Mouse (Mus musculus): ENCODE results near the gene Mgrn1. TPM values are rescaled to one million over a fixed set of nuclear protein-coding genes. Genes with fewer than 3 reads are reported as not detected.

Mgrn1 gene
- total and polyA plus RNA-seq, 3 experiments = 8.4 to 25.0 TPM; not detected in 1

- H3K79me2 ChIP-seq (ENCODE audit: control insufficient read depth, insufficient read depth, low read length, poor library complexity) = no peaks in the 10 kb centered on the region
- no peaks in the 10 kb centered on the region; a peak in 1 of 4 replicates for H3K36me3 ChIP-seq (ENCODE audit: control insufficient read depth in 1 of 2, insufficient read depth in 2 of 2, low read length in 2 of 2)
- DNase-seq (ENCODE audit: low read depth, low spot score) = no peak
- H3K9me3 ChIP-seq (replicated peaks; ENCODE audit: insufficient read depth, low read length) = no peaks in the 10 kb centered on the region
- no peaks in the 10 kb centered on the region for H3K4me1 ChIP-seq (ENCODE audit: control insufficient read depth in 1 of 2, insufficient read depth in 2 of 2, low read length in 2 of 2)
- H3K4me3 ChIP-seq (ENCODE audit: control insufficient read depth in 1 of 2, insufficient read depth in 1 of 2, low read depth in 2 of 2, low read length in 2 of 2) = no peak overlapping the region
- H3K9ac ChIP-seq (ENCODE audit: control insufficient read depth, low read depth, low read length, poor library complexity, severe bottlenecking) = no peak overlapping the region
- H3K27me3 ChIP-seq (ENCODE audit: control insufficient read depth in 1 of 2, insufficient read depth in 2 of 2, low read length in 2 of 2) = no peaks in the 10 kb centered on the region
- TF ChIP-seq USF1 (IDR thresholded peaks at IDR 0.05; ENCODE audit: low read depth, low read length) (no peak), GATA1 (IDR thresholded peaks at IDR 0.05; ENCODE audit: low read depth, low read length) (no peak), TBP (IDR thresholded peaks at IDR 0.05; ENCODE audit: low read depth, low read length) (no peak), MAFK (IDR thresholded peaks at IDR 0.05; ENCODE audit: borderline replicate concordance, low read depth, low read length) (0 out of 2 replicates have a peak, but pooled peaks have one; percentile 26)
- no peak overlapping the region for H3K27ac ChIP-seq (ENCODE audit: control insufficient read depth, low read depth, low read length)
These were observed 30.6 kb downstream of the Mgrn1 start for GRCm38 (mm10) chr16:4916608-4917007.

- Histone ChIP-seq H3K27ac (ENCODE audit: control insufficient read depth, low read depth, low read length) (no peak overlapping the region), H3K79me2 (ENCODE audit: control insufficient read depth, insufficient read depth, low read length, poor library complexity) (no peaks in the 10 kb centered on the region), H3K9ac (ENCODE audit: control insufficient read depth, low read depth, low read length, poor library complexity, severe bottlenecking) (no peak overlapping the region), H3K9me3 (replicated peaks; ENCODE audit: insufficient read depth, low read length) (no peaks in the 10 kb centered on the region), H3K4me1 (ENCODE audit: control insufficient read depth in 1 of 2, insufficient read depth in 2 of 2, low read length in 2 of 2) (no peaks in the 10 kb centered on the region), H3K36me3 (ENCODE audit: control insufficient read depth in 1 of 2, insufficient read depth in 2 of 2, low read length in 2 of 2) (no peaks in the 10 kb centered on the region; a peak in 1 of 4 replicates), H3K27me3 (ENCODE audit: control insufficient read depth in 1 of 2, insufficient read depth in 2 of 2, low read length in 2 of 2) (no peaks in the 10 kb centered on the region), H3K4me3 (ENCODE audit: control insufficient read depth in 1 of 2, insufficient read depth in 1 of 2, low read depth in 2 of 2, low read length in 2 of 2) (no peak overlapping the region)
- TF ChIP-seq NRF1 (IDR thresholded peaks at IDR 0.05; ENCODE audit: insufficient read depth, low read depth, low read length, poor library complexity, severe bottlenecking) (no peak), ELF1 (IDR thresholded peaks at IDR 0.05; ENCODE audit: low read depth, low read length) (no peak), CTCF (IDR thresholded peaks at IDR 0.05 in 2 of 3, conservative IDR thresholded peaks at IDR 0.05 in 1 of 3; ENCODE audit: control insufficient read depth in 1 of 3, insufficient read depth in 1 of 3, low read depth in 2 of 3, low read length in 3 of 3, poor library complexity in 1 of 3, severe bottlenecking in 1 of 3) (no peak), POLR2AphosphoS2 (IDR thresholded peaks at IDR 0.05; ENCODE audit: low read length) (no peak), ZC3H11A (IDR thresholded peaks at IDR 0.05; ENCODE audit: low read depth, low read length) (no peak), ETS1 (IDR thresholded peaks at IDR 0.05; ENCODE audit: low read depth, low read length) (no peak), E2F4 (IDR thresholded peaks at IDR 0.05; ENCODE audit: borderline replicate concordance, low read depth, low read length) (no peak), USF1 (IDR thresholded peaks at IDR 0.05; ENCODE audit: low read depth, low read length) (no peak), BHLHE40 (IDR thresholded peaks at IDR 0.05; ENCODE audit: borderline replicate concordance, low read depth, low read length) (no peak), NELFE (IDR thresholded peaks at IDR 0.05; ENCODE audit: low read depth, low read length) (no peak), ZNF384 (IDR thresholded peaks at IDR 0.05; ENCODE audit: low read depth, low read length) (no peak), POLR2A (IDR thresholded peaks at IDR 0.05; ENCODE audit: control insufficient read depth in 1 of 2, insufficient read depth in 1 of 2, low read depth in 1 of 2, low read length in 2 of 2, poor library complexity in 1 of 2) (no peak), CHD1 (IDR thresholded peaks at IDR 0.05; ENCODE audit: low read depth, low read length) (no peak), MAX (IDR thresholded peaks at IDR 0.05; ENCODE audit: low read length) (no peak), MXI1 (IDR thresholded peaks at IDR 0.05; ENCODE audit: low read depth, low read length) (no peak), RAD21 (IDR thresholded peaks at IDR 0.05; ENCODE audit: low read depth, low read length) (no peak)
- DNase-seq (ENCODE audit: low read depth, low spot score) = no peak
These were observed 34.5 kb downstream of the Mgrn1 start for GRCm38 (mm10) chr16:4920556-4920955.
